ENCODE assay signal across 22 mouse cellular contexts in the genomic region with DNA sequence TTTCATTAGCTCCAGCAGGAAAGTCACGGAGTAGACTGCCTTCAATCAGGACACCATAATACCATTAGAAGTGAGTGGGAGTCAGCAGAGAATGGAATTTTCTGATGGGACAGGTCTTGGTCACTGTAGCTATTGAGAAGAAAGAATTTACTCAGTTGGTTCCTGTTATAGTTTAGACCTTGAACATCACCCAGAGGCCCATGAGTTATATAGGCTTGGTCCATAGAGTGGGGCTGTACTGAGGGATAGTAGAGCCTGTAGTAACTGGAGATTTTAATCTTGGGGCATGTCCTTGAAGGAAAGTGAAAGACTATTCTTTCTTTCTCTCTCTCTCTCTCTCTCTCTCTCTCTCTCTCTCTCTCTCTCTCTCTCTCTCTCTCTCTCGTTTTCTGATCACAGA. TPM values are rescaled to one million over a fixed set of nuclear protein-coding genes. Genes with fewer than 3 reads are reported as not detected.
"Had no signal": no experiment of that assay in that cellular context is flagged by ENCODE, and none has a peak within 500 bp of the region (broad histone marks: within the 10 kb centered on the region; RNA-seq: fewer than 3 reads in every experiment).

No protein-coding gene starts in this region.

- H3K9ac ChIP-seq: lung, embryonic 14.5 days; midbrain, embryonic 13.5 days; midbrain, embryonic 15.5 days; neural tube, embryonic 12.5 days; stomach, embryonic 15.5 days had no signal

- DNase-seq: lung, adult 18-20 months; lung, embryonic 14.5 days; lung, postnatal 10 days; lung, postnatal 4 days; right cerebral cortex, postnatal 14 days; thymus, adult 2 months; thymus, postnatal 25 days; thymus, postnatal 4 days had no signal

- H3K4me2 ChIP-seq: lung, embryonic 14.5 days; midbrain, embryonic 11.5 days; midbrain, embryonic 13.5 days; midbrain, embryonic 15.5 days; neural tube, embryonic 12.5 days; stomach, embryonic 15.5 days had no signal

- H3K4me3 ChIP-seq: midbrain, embryonic 13.5 days; midbrain, embryonic 15.5 days; neural tube, embryonic 12.5 days; stomach, embryonic 15.5 days had no signal

- H3K27me3 ChIP-seq: midbrain, embryonic 13.5 days; midbrain, embryonic 15.5 days; neural tube, embryonic 12.5 days; stomach, embryonic 15.5 days had no signal

- H3K4me1 ChIP-seq: midbrain, embryonic 13.5 days; midbrain, embryonic 15.5 days; neural tube, embryonic 12.5 days had no signal

- H3K36me3 ChIP-seq: midbrain, embryonic 13.5 days; midbrain, embryonic 15.5 days; neural tube, embryonic 12.5 days; stomach, embryonic 15.5 days had no signal

- H3K9me3 ChIP-seq: midbrain, embryonic 13.5 days; midbrain, embryonic 15.5 days; stomach, embryonic 15.5 days had no signal

- ATAC-seq: midbrain, embryonic 13.5 days; midbrain, embryonic 15.5 days had no signal

- H3K27ac ChIP-seq: midbrain, embryonic 13.5 days; midbrain, embryonic 15.5 days; neural tube, embryonic 12.5 days; stomach, embryonic 15.5 days; stomach, postnatal 0 days had no signal

RNA-seq across cellular contexts. Expression of gene Gm10322, which starts 28.8 kb away (rescaled TPM):
- total RNA-seq: megakaryocyte, adult 5-6 weeks; midbrain, postnatal 0 days; monocyte, adult 5-6 weeks; neutrophil, adult 5-6 weeks had no signal
- polyA plus RNA-seq: lung, embryonic 14.5 days; lung, embryonic 16.5 days; midbrain, embryonic 11.5 days; midbrain, embryonic 13.5 days; midbrain, embryonic 15.5 days; midbrain, postnatal 0 days; neural tube, embryonic 12.5 days; neural tube, embryonic 14.5 days; spleen, adult 2 months; stomach, embryonic 15.5 days; stomach, postnatal 0 days; testis, adult 2 months had no signal
